Mouse (Mus musculus): ENCODE measurements around the gene Osbpl5. TPM values are rescaled to one million over a fixed set of nuclear protein-coding genes. Genes with fewer than 3 reads are reported as not detected.
"Not testable (repeated sequence)": the region's sequence is repeated elsewhere in the genome, so short reads cannot be mapped to it uniquely, and the experiment has no call there.

Gene Osbpl5
- polyA plus RNA-seq, 1 experiment from 2014 or later = 11.1 TPM

GRCm38 (mm10) chr7:143649034-143649768 is 107.6 kb downstream of the Osbpl5 start, which contains the start of gene Tnfrsf22:
Gene Tnfrsf22, minus strand, starts transcription at chr7:143649661.
- H3K27me3 ChIP-seq (ENCODE audit: low read depth, poor library complexity, severe bottlenecking) = no peaks in the 10 kb centered on the region
- H3K27ac ChIP-seq (replicated peaks) = peak within 1 kb of the TSS; percentile 78
- H3K9me3 ChIP-seq (replicated peaks) = peaks cover 9% of the 10 kb centered on the region; the same call in 1 of the 2 replicates
- whole genome bisulfite sequencing = 2% methylated on average over 39 of the region's 39 CpGs
- H3K36me3 ChIP-seq = no peaks in the 10 kb centered on the region
- peak; percentile 86 for DNase-seq (ENCODE audit: low spot score)
- peak within 1 kb of the TSS; percentile 75 for H3K4me3 ChIP-seq
- no peaks in the 10 kb centered on the region for H3K4me1 ChIP-seq

GRCm38 (mm10) chr7:143643949-143644348 is 112.8 kb downstream of the Osbpl5 start:
- not testable (repeated sequence) for H3K36me3 ChIP-seq; H3K27ac ChIP-seq (replicated peaks); H3K9me3 ChIP-seq (replicated peaks); H3K4me3 ChIP-seq; H3K4me1 ChIP-seq; DNase-seq (ENCODE audit: low spot score); H3K27me3 ChIP-seq (ENCODE audit: low read depth, poor library complexity, severe bottlenecking)
- 92% methylated on average over 2 of the region's 2 CpGs for WGBS

Small RNA genes within 50 kb of the gene (microRNA-seq; reads per million reads assigned to microRNA genes)
- not detected for gene Gm22064

Other genes starting within 250 kb of the Osbpl5 start
- 382 and 401 TPM in 2 replicates for gene Nap1l4, start 207.9 kb downstream of the Osbpl5 start, polyA plus RNA-seq (2016; fragmentation: Nextera tagmentation; extraction: Ambion mirVana)
- 82.0 and 86.7 TPM in 2 replicates for gene Cars, start 156.9 kb downstream of the Osbpl5 start, polyA plus RNA-seq (2016; fragmentation: Nextera tagmentation; extraction: Ambion mirVana)
- 0.29 and 0.41 TPM in 2 replicates for gene Tnfrsf26, start 128.3 kb downstream of the Osbpl5 start, polyA plus RNA-seq (2016; fragmentation: Nextera tagmentation; extraction: Ambion mirVana)
- 9.3 and 9.9 TPM in 2 replicates for gene Tnfrsf22, start 107.3 kb downstream of the Osbpl5 start, polyA plus RNA-seq (2016; fragmentation: Nextera tagmentation; extraction: Ambion mirVana)
- 0.30 and 0.38 TPM in 2 replicates for gene Tnfrsf23, start 71.1 kb downstream of the Osbpl5 start, polyA plus RNA-seq (2016; fragmentation: Nextera tagmentation; extraction: Ambion mirVana)
- not detected in 2 replicates for gene Mrgprg, start 10.0 kb upstream of the Osbpl5 start, polyA plus RNA-seq (2016; fragmentation: Nextera tagmentation; extraction: Ambion mirVana)
- 1.8 and 3.3 TPM in 2 replicates for gene Mrgpre, start 27.5 kb upstream of the Osbpl5 start, polyA plus RNA-seq (2016; fragmentation: Nextera tagmentation; extraction: Ambion mirVana)
- 10.3 and 10.4 TPM in 2 replicates for gene Nadsyn1, start 65.9 kb upstream of the Osbpl5 start, polyA plus RNA-seq (2016; fragmentation: Nextera tagmentation; extraction: Ambion mirVana)
- 105 and 107 TPM in 2 replicates for gene Dhcr7, start 66.2 kb upstream of the Osbpl5 start, polyA plus RNA-seq (2016; fragmentation: Nextera tagmentation; extraction: Ambion mirVana)
- not detected in 2 replicates for gene Gm498, start 109.9 kb upstream of the Osbpl5 start, polyA plus RNA-seq (2016; fragmentation: Nextera tagmentation; extraction: Ambion mirVana)
- gene Shank2, start 244.9 kb upstream of the Osbpl5 start, polyA plus RNA-seq (2016; fragmentation: Nextera tagmentation; extraction: Ambion mirVana) = 0.91 and 1.5 TPM in 2 replicates